Comparison of ENCODE assay signal across 8 mouse cellular contexts in genomic region chr14:47534176-47534525, GRCm38 (mm10). TPM values are rescaled to one million over a fixed set of nuclear protein-coding genes. Genes with fewer than 3 reads are reported as not detected.
A peak's percentile ranks its signal among the peaks of the same experiment; 100 is the strongest.
DNase-seq lines count a peak whose midpoint lies in the region; ATAC-seq and TF ChIP-seq lines count a peak whose summit lies in the region.

No protein-coding gene starts in this region.

- 78% methylated on average over 5 of the region's 5 CpGs for WGBS in embryonic facial prominence, embryonic 10.5 days
- WGBS in liver, embryonic 16.5 days (ENCODE audit: insufficient replicate concordance), result 77% methylated on average over 5 of the region's 5 CpGs

- peak overlapping the region; percentile 70 for H3K27ac ChIP-seq in gastrocnemius, adult 2 months
- H3K27ac ChIP-seq in left cerebral cortex, adult 2 months, result peak overlapping the region; percentile 24
- H3K27ac ChIP-seq in embryonic facial prominence, embryonic 10.5 days (replicated peaks), result peak overlapping the region; percentile 45
- peak overlapping the region; percentile 98 for H3K27ac ChIP-seq in liver, embryonic 16.5 days (ENCODE audit: low read length)

- peak; percentile 31 for DNase-seq in gastrocnemius, adult 2 months
- DNase-seq in gastrocnemius, postnatal 36 days, result no peak
- no peak for DNase-seq in left cerebral cortex, adult 2 months (ENCODE audit: extremely low spot score in 1 of 2, low spot score in 2 of 2)
- DNase-seq in left cerebral cortex, adult 18-20 months (ENCODE audit: low spot score in 2 of 2), result no peak
- no peak for DNase-seq in embryonic facial prominence, embryonic 10.5 days (ENCODE audit: low spot score)
- no peak for DNase-seq in right cerebral cortex, adult 18-20 months
- no peak for DNase-seq in layer of hippocampus, postnatal 10 days (ENCODE audit: low spot score in 2 of 2)

- intact Hi-C loops in gastrocnemius, adult 2 months (cut with DNase I), result loop anchor here (10.0 kb wide), 1 partner anchor 199 kb away; no protein-coding TSS in a partner anchor
- intact Hi-C loops in gastrocnemius, postnatal 36 days (cut with DNase I), result loop anchor here (2.0 to 10.0 kb wide), 2 partner anchors 63 to 199 kb away; no protein-coding TSS in a partner anchor
- intact Hi-C loops in left cerebral cortex, adult 2 months (cut with DNase I), result loop anchor here (1.0 to 5.0 kb wide), 2 partner anchors 62 to 117 kb away; partner anchors contain the start of gene Dlgap5

- H3K4me3 ChIP-seq in gastrocnemius, adult 2 months, result no peak overlapping the region
- H3K4me3 ChIP-seq in left cerebral cortex, adult 2 months, result no peak overlapping the region
- no peak overlapping the region for H3K4me3 ChIP-seq in embryonic facial prominence, embryonic 10.5 days
- H3K4me3 ChIP-seq in liver, embryonic 16.5 days (ENCODE audit: low read depth, low read length), result no peak overlapping the region

- no peak for TF ChIP-seq CTCF in gastrocnemius, adult 2 months (IDR thresholded peaks at IDR 0.05)
- TF ChIP-seq CTCF in left cerebral cortex, adult 2 months (IDR thresholded peaks at IDR 0.05), result no peak

- H3K4me1 ChIP-seq in embryonic facial prominence, embryonic 10.5 days, result peaks cover 14% of the 10 kb centered on the region
- peaks cover 40% of the 10 kb centered on the region for H3K4me1 ChIP-seq in liver, embryonic 16.5 days (ENCODE audit: control insufficient read depth, low read depth, low read length)

- H3K9me3 ChIP-seq in embryonic facial prominence, embryonic 10.5 days, result no peaks in the 10 kb centered on the region
- no peaks in the 10 kb centered on the region for H3K9me3 ChIP-seq in liver, embryonic 16.5 days (replicated peaks; ENCODE audit: control insufficient read depth, low read length)

- H3K27me3 ChIP-seq in embryonic facial prominence, embryonic 10.5 days (replicated peaks; ENCODE audit: low read depth, poor library complexity, severe bottlenecking), result no peaks in the 10 kb centered on the region
- no peaks in the 10 kb centered on the region for H3K27me3 ChIP-seq in liver, embryonic 16.5 days (ENCODE audit: control insufficient read depth, insufficient read depth, low read depth, low read length)

- H3K4me2 ChIP-seq in liver, embryonic 16.5 days (ENCODE audit: low read depth, low read length), result peak overlapping the region; percentile 46

- ATAC-seq in liver, embryonic 16.5 days (ENCODE audit: low read depth), result no peak

- peaks cover 33% of the 10 kb centered on the region for H3K36me3 ChIP-seq in embryonic facial prominence, embryonic 10.5 days (replicated peaks)
- peaks cover 13% of the 10 kb centered on the region; the same call in 1 of the 2 replicates for H3K36me3 ChIP-seq in liver, embryonic 16.5 days (ENCODE audit: control insufficient read depth, insufficient read depth)

- peak overlapping the region; percentile 70 for H3K9ac ChIP-seq in liver, embryonic 16.5 days (ENCODE audit: low read depth, low read length)

RNA-seq across cellular contexts. Expression of gene Atg14, which starts 36.3 kb away (rescaled TPM):
- 1 to 10 TPM; 5.9 to 7.8 TPM for total RNA-seq in gastrocnemius, adult 2 months (2021)
- total RNA-seq in gastrocnemius, postnatal 36 days (2021), result 1 to 10 TPM; 6.0 to 8.1 TPM
- total RNA-seq in left cerebral cortex, adult 2 months (2021), result 10 to 100 TPM; 18.9 to 20.6 TPM
- total RNA-seq in left cerebral cortex, adult 18-20 months (2021), result 10 to 100 TPM; 19.7 to 20.7 TPM
- 18.5 and 19.4 TPM in 2 replicates for polyA plus RNA-seq in embryonic facial prominence, embryonic 10.5 days (2016; fragmentation: Nextera tagmentation; extraction: Ambion mirVana)
- 9.4 and 9.7 TPM in 2 replicates for polyA plus RNA-seq in liver, embryonic 16.5 days (2015; fragmentation: Nextera tagmentation; extraction: Ambion mirVana)
- 10 to 100 TPM; 13.6 to 13.9 TPM for total RNA-seq in layer of hippocampus, postnatal 10 days (2021)

Comparison
In these comparisons a context has a peak if more than half of its experiments do, and no peak if none do; other contexts are left out.
1. H3K27ac ChIP-seq: peak in every context shown above with its lines; median percentile 98 in liver, embryonic 16.5 days; 70 in gastrocnemius, adult 2 months; 45 in embryonic facial prominence, embryonic 10.5 days; 24 in left cerebral cortex, adult 2 months.